Mouse (Mus musculus) testis, postnatal 14 days (tissue): Measurements from ENCODE around the gene Zswim4.

Source experiments
- DNase-seq: peaks from one replicate; pipeline ENCODE4 v3.0.0; 2021; ENCODE audit warnings: low spot score

Zswim4 gene

DNA sequence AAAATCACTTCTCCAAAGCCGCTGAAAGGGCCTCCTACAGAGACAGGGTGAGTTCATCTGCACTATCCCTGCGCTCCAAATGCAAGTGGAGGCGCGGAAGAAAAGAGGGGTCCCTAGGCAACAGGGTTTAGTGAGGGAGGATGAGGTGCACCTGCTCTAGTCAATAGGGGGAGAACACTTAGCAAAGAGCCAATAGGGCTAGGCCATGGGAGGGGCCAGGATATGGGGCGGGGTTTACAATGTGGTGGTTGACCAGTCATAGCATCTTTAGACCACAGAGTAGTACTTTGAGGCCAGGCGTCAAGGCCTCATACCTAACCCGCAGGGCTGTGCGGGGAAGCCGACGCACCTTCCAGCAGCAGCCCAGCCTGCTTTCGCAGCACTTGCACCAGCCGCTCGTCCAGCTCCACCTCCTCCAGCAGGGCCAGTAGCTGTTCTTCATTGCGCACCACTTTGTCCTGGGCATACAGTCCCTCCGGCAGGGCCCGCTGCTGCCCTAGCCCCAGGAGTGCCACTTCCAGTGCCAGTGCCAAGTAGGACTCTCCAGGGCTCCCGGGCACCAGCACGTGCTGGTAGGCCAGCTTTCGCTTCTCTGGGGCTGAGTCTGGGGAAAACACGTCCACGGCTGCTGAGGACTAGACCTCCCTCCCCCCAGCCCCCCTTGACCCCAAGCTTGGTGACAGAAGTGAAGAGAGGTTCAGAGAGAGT is 13.4 kb downstream of the Zswim4 start:
- no peak for DNase-seq

DNA sequence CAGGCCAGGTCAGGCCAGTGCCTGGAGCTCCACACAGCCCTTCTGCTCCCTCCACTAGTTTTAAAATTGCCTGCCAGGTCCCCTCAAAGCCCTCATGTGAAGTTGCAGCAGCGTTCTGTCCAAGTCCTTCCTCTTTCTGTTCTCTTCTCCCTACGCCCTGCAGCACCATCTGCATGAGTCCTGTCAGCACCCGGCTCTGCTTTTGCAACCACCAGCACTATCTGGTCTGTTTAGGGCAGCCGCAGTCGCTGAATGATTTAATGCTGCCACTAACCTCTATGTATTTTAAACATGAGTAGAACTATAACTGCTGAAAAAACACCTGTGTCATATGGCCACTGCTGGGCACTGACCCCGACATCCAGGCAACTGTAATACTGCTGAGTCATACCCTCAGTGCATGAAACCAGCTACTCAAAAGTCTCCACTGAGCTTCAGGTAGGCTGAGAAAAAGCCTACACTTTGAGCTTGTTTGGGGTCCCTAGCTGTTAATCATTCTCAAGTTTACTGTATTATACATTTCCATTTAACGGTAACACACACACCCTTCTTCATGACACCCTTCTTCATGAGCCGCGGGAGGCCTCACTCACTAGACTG is 14.2 kb downstream of the Zswim4 start:
- no peak for DNase-seq

DNA sequence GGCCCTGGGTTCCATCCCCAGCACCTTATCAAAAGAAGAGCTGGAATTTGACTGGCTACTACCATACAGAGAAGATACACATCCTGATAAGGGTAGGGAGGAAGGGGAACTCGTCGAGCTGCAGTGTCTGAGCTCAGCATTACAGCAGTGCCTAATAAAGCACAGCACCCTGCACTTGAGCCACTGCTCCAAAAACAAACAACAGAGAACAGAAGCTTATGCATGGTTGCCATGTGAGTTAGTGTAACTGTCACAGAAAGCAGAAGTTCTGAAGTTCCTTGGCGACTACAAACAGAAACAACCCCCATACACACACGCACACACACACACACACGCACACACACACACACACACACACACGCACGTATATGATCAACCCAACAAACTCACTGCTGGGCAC is 16.8 kb downstream of the Zswim4 start:
- DNase-seq, result no peak

DNA sequence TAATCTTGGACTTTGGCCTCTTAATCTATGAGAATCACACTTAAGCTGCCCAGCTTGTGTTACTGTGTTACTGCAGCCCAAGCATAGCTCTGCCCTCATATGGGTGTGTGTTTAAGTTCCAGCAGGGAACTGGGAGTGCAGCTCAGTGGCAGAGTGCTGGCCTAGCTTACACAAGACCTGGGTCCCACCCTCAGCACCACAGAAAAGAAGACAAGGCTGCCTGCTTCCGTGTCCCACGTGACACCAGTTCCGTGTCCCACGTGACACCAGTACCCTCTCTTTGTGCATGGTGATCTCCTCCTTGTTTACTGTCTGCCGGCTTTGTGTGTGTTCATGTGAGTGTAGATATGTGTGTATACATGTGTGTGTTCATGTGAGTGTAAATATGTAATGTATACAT is 18.7 kb downstream of the Zswim4 start:
- DNase-seq, result no peak

DNA sequence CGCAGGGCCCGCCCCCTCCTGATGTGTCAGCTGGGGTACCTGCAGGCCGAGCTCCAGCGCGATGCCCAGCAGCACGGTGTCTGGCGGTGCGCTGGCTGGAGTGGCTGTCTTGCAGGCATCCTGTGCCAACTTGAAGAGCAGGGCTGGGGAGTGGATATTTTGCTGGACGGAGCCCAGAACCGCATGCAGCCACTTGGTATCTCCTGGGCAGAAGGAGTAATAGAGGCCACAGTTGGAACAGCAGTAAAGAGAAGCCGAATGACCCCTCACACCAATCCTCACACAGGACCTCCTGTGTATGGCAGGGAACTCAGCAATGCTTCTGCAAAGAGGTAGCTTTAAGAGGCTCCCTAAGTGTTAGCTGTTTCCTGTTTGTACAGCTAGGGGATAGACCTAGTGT is 19.6 kb downstream of the Zswim4 start:
- no peak for DNase-seq

- DNase-seq, result no peak
Measured at GRCm38 (mm10) chr8:84213277-84213676, 23.6 kb downstream of the Zswim4 start.

DNA sequence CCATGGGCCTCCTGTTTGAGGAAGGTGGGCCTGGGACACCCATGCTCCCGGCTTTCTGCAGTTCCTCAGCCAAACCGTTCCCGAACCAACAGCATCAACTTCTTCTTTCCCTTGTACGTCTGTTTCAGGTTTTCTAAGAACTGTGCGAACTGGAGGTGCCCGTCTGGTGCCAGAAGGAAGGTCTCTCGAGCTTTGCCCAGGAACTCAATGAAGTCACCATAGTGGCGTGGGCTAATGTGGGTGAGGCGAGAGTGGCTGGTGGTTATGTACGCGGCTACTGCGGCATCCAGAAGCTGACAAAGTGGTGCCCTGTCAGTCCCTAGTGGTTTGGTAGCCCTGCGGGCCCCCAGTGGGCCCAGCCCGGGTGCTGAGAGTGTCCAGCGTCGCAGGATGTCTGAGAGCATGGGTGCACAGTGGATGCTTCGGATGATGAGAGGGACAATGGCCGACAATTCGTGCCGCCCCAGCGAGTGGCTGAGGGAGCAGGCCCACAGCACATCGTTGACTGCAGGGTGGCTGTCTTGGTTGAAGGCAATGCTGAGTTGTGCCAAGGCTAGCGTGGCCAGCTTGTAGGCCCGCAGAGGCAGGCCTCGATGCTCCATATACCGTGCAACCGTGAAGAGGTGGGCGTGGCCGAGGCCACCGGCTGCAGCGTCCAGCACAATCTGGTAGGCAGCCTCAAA is 24.8 kb downstream of the Zswim4 start:
- DNase-seq, result no peak

DNA sequence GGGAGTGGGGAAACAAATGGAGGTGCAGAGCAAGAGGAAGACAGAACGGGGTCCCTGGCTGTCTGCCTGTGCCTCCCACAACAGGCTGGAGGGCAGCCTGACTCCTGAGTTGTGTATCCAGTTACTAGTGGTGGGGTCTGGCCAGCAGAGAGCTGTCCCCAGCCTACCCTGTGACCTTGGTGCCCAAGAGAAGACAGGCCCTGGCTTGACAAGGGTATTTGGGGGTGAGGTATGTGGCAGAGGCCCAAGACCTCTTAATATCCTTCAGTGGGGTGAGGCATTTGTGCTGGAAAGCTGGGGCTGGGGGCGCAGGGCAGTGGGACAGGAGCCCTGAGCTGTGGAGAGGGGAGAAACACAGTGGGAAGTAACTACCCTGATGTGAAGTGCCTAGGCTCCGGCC is 25.7 kb downstream of the Zswim4 start:
- DNase-seq, result no peak

DNA sequence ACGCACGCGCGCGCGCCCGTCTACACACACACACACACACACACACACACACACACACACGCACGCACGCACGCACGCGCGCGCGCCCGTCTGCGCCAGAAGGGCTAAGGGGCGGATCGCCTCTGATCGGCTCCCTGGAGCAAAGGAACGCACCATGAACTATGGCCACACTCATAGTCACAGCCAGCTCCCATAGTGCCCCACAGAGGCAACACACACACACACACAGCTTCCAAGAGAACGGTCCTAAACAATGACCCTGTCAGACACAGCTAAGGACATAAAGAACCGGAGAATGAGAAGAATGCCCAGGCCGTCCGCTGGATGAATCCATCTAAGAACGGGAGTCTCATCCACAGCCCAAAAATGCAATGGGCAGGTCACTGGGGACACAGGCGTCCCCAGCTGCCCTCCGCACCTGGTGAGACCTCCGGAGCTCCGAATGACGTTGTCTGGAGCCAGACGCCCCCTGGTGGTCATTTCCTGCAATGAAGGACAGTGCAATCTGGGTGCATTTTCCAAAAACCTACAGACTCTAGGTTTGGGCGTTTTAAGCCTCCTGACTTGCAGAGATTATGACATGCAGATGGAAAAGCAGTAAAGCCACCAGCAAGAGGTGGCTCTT is 26.6 kb downstream of the Zswim4 start:
- DNase-seq, result peak; percentile 58

DNA sequence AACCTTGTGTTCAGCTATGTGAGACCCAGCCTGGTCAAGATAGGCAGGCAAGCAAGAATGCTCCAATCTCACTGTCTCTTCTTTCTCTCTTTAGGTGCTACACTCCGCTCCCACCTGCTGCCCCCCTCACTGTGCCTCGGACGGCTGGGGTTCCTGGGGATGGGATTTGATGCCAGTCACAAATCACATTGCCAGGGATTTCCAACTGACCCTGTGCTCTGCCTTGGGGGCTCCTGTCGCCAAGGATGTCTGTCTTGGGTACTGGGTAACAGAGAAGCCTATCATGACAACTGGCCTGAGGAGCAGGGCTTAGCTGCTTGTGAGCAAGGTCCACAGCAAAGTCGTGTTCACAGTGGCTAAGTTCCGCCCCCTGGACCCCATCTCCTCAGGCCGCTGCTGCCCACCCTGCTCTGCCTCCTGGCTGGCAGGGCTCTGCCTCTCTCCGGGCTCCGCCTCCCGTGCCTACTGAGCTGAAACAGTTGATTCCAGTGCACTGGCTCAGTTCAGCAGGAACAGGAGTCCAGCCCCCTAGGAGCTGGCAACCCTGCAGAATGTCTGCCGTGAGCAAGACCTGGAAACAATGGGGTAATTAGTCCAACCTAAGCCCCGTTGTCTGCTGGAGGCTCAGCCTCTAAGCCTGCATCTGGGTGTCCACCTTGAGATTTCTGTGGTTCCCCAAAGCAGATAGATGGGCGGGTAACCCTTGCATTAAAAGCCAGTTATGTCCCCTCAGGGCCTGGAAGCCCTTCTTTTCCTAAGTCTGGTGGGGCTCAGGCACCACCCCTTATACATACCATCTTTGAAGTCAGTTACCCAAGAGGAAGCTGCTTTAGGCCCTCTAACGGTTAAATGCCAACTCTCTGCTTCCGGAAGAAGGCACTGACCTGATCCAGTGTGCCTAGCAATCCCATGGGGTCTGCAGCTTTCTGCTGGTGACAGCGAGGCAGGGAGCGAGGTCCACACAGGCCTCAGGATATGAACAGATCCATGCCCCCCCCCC is 28.2 kb downstream of the Zswim4 start:
- no peak for DNase-seq

- no peak for DNase-seq
Measured at GRCm38 (mm10) chr8:84207811-84208210, 29.0 kb downstream of the Zswim4 start.

- DNase-seq, result no peak
Measured at GRCm38 (mm10) chr8:84206666-84207065, 30.2 kb downstream of the Zswim4 start.

- no peak for DNase-seq
Measured at GRCm38 (mm10) chr8:84205073-84205472, 31.8 kb downstream of the Zswim4 start.

- peak; percentile 58 for DNase-seq
Measured at GRCm38 (mm10) chr8:84203975-84204772, 32.7 kb downstream of the Zswim4 start.

GRCm38 (mm10) chr8:84202938-84203917 is 33.6 kb downstream of the Zswim4 start:
- DNase-seq, result peak; percentile 68

DNA sequence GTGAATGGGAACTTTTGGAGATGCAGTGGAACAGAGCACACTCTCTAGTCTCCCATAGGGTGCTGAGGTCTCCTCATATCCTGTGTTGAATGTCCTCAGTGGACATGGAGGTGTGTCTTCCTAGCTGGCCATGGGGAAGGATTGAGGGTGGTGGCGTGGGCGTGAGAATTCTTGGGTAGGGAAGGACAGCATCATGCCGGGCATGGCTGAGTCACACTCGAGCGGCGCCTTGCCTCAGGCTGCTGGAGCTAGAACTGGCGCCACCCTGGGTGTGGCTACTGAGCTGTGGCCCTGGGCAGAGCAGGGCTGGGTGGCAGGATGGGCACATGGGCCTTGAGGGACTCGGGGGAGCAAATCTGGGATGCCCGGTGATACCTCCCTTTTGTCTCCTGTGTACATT is 34.4 kb downstream of the Zswim4 start:
- no peak for DNase-seq

GRCm38 (mm10) chr8:84201545-84202245 is 35.2 kb downstream of the Zswim4 start:
- DNase-seq, result no peak

DNA sequence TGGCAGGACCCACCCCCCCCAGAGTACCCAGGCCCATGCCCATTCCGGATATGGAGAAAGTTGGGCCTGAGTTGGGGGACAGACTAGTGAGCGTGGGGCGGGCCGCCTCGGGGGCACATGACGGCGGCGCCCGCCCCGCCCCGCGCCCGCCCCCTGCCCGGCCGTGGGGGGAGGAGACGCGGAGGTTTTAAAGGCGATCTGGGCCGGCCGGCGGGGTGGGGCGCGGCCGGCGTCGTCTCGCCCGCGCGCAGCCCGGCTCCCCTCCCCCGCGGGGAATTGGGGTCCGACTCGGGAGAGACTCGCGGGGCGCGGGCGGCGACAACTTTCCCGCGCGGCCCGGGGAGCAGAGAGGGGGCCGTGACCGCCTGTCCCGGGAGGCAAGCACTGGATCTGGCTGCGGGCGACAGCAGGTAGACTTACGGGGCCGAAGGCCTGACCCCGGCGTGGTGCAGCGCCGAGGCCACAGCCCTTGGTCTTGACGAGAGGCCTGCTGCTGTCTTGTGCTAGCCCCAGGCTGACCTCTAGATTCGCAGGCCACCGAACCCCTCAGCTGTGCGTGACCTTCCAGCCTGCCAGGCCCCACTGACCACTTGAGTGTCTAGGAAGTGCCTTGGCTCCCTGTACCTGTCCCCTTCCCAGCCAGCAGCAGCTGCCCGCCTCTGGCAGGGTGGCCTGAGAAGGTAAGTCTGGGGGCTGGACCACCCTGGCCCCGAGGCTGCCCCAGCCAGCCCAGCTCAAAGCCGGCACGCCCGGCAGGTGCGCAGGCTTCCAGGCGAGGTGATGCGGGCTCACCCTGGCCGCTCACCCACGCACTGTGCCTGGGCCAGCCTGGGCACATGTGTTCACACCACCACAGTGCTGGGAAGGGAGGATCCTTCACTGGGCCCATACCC is 36.0 kb downstream of the Zswim4 start:
- peak; percentile 51 for DNase-seq
